Mouse (Mus musculus) yolk sac, embryonic 10.5 days (tissue): ENCODE measurements around the gene 1810049J17Rik.

Experiments used
- DNase-seq: peaks from one replicate; pipeline ENCODE4 v3.0.0-alpha.2; 2017; ENCODE audit warnings: low spot score

1810049J17Rik gene

GRCm38 (mm10) chr15:12310676-12311075, 11.0 kb downstream of the 1810049J17Rik start:
- no peak for DNase-seq

GRCm38 (mm10) chr15:12308539-12308938, 13.2 kb downstream of the 1810049J17Rik start:
- DNase-seq = no peak

- DNase-seq = no peak
These were observed 14.6 kb downstream of the 1810049J17Rik start for GRCm38 (mm10) chr15:12307114-12307513.

GRCm38 (mm10) chr15:12306188-12307071, 15.3 kb downstream of the 1810049J17Rik start:
- no peak for DNase-seq

- no peak for DNase-seq
These were observed 19.9 kb downstream of the 1810049J17Rik start for GRCm38 (mm10) chr15:12301771-12302170.

GRCm38 (mm10) chr15:12298231-12298737, 23.4 kb downstream of the 1810049J17Rik start:
- DNase-seq = no peak

GRCm38 (mm10) chr15:12296228-12296627, 25.5 kb downstream of the 1810049J17Rik start:
- no peak for DNase-seq

- DNase-seq = no peak
These were observed 29.9 kb downstream of the 1810049J17Rik start for GRCm38 (mm10) chr15:12291757-12292156.

- DNase-seq = no peak
These were observed 31.4 kb downstream of the 1810049J17Rik start for GRCm38 (mm10) chr15:12290330-12290729.

GRCm38 (mm10) chr15:12285535-12285809, 36.2 kb downstream of the 1810049J17Rik start:
- DNase-seq = no peak

GRCm38 (mm10) chr15:12284794-12285534, 36.7 kb downstream of the 1810049J17Rik start:
- DNase-seq = no peak

GRCm38 (mm10) chr15:12279816-12280215, 41.9 kb downstream of the 1810049J17Rik start:
- no peak for DNase-seq

- DNase-seq = no peak
These were observed 46.5 kb downstream of the 1810049J17Rik start for GRCm38 (mm10) chr15:12275091-12275623.

- no peak for DNase-seq
These were observed 47.5 kb downstream of the 1810049J17Rik start for GRCm38 (mm10) chr15:12274053-12274769.

- DNase-seq = no peak
These were observed 48.2 kb downstream of the 1810049J17Rik start for GRCm38 (mm10) chr15:12273325-12274052.
